Mouse (Mus musculus) kidney, postnatal 0 days (tissue): ENCODE measurements around the gene Spc25. TPM values are rescaled to one million over a fixed set of nuclear protein-coding genes. Genes with fewer than 3 reads are reported as not detected.

Experiments used
- ATAC-seq: fragments of 200-750 bp; cut with Nextera tagmentation; replicated peaks from 2 replicates; pipeline ENCODE4 v1.8.0; 2017; ENCODE audit warnings: low read depth, moderate number of reproducible peaks, moderate TSS enrichment, moderate library complexity; ENCODE audit not compliant: low FRiP score
- DNase-seq: peaks from one replicate; pipeline ENCODE4 v3.0.0-alpha.2; 2016; ENCODE audit warnings: low spot score
- H3K27ac ChIP-seq: fragments of 300-500 bp; sonication (generic); 2 replicates; pipeline ENCODE4 v1.5.1; 2014; ENCODE audit warnings: mild to moderate bottlenecking
- H3K27me3 ChIP-seq: fragments of 300-500 bp; sonication (generic); 2 replicates; pipeline ENCODE4 v1.6.1; 2014; ENCODE audit warnings: low read length, mixed read lengths; ENCODE audit not compliant: insufficient read depth
- H3K36me3 ChIP-seq: fragments of 300-500 bp; sonication (generic); 2 replicates; pipeline ENCODE4 v1.6.1; 2014; ENCODE audit warnings: low read length, mixed read lengths; ENCODE audit not compliant: insufficient read depth
- H3K4me1 ChIP-seq: fragments of 300-500 bp; sonication (generic); replicated peaks from 2 replicates; pipeline ENCODE4 v1.6.1; 2014; ENCODE audit warnings: antibody characterized with exemption, low read length, mixed read lengths; ENCODE audit not compliant: insufficient read depth
- H3K4me2 ChIP-seq: fragments of 300-500 bp; sonication (generic); 2 replicates; pipeline ENCODE4 v1.6.1; 2014; ENCODE audit warnings: mild to moderate bottlenecking, low read length, moderate library complexity, mixed read lengths
- H3K4me3 ChIP-seq: fragments of 300-500 bp; sonication (generic); replicated peaks from 2 replicates; pipeline ENCODE4 v1.5.1; 2014; ENCODE audit warnings: low read depth, low read length
- H3K9ac ChIP-seq: fragments of 300-500 bp; sonication (generic); 2 replicates; pipeline ENCODE4 v1.6.1; 2014; ENCODE audit warnings: low read depth, low read length
- H3K9me3 ChIP-seq: fragments of 300-500 bp; sonication (generic); replicated peaks from 2 replicates; pipeline ENCODE4 v1.6.1; 2016; ENCODE audit warnings: low read length, inconsistent platforms, mixed read lengths
- CTCF ChIP-seq: IDR thresholded peaks from 2 replicates; pipeline ENCODE4 v1.5.1; 2016; ENCODE audit warnings: antibody characterized with exemption, low read depth, mild to moderate bottlenecking, moderate library complexity
- WGBS: fragments of 180-500 bp; shearing (Covaris S2); extraction: QIAGEN DNeasy Blood & Tissue Kit; methylation state at CpG from one replicate; pipeline ENCODE4 v1.1.7; 2014; 5-methylcytosine and 5-hydroxymethylcytosine counted together
- polyA plus RNA-seq: library from polyadenylated mRNA; unstranded; fragments of >200 nt; fragmentation: Nextera tagmentation; extraction: Ambion mirVana; gene quantifications from 2 replicates; pipeline ENCODE4 v1.2.1, GENCODE M21; 2015

Spc25 gene
- polyA plus RNA-seq, 1 experiment from 2014 or later: 165 TPM

- no peak for TF ChIP-seq CTCF
- Histone ChIP-seq H3K9me3 (no peaks in the 10 kb centered on the region), H3K27me3 (no peaks in the 10 kb centered on the region), H3K9ac (no peak overlapping the region), H3K4me1 (no peaks in the 10 kb centered on the region), H3K4me3 (no peak overlapping the region), H3K36me3 (peaks cover 15% of the 10 kb centered on the region; the same call in 1 of the 2 replicates), H3K4me2 (no peak overlapping the region), H3K27ac (no peak overlapping the region)
- DNase-seq: no peak
- 81% methylated on average over 5 of the region's 5 CpGs for WGBS
- no peak for ATAC-seq
These were observed 14.9 kb downstream of the Spc25 start for GRCm38 (mm10) chr2:69191059-69191458.

GRCm38 (mm10) chr2:69189222-69189621 lies 16.8 kb downstream of the Spc25 start:
- H3K9ac ChIP-seq: no peak overlapping the region
- H3K4me1 ChIP-seq: no peaks in the 10 kb centered on the region
- 56% methylated on average over 4 of the region's 4 CpGs for WGBS
- H3K9me3 ChIP-seq: no peaks in the 10 kb centered on the region
- H3K27me3 ChIP-seq: no peaks in the 10 kb centered on the region
- TF ChIP-seq CTCF: no peak
- no peak overlapping the region for H3K4me3 ChIP-seq
- H3K36me3 ChIP-seq: peaks cover 12% of the 10 kb centered on the region; the same call in 1 of the 2 replicates
- H3K4me2 ChIP-seq: no peak overlapping the region
- ATAC-seq: no peak
- no peak for DNase-seq
- no peak overlapping the region for H3K27ac ChIP-seq

DNA sequence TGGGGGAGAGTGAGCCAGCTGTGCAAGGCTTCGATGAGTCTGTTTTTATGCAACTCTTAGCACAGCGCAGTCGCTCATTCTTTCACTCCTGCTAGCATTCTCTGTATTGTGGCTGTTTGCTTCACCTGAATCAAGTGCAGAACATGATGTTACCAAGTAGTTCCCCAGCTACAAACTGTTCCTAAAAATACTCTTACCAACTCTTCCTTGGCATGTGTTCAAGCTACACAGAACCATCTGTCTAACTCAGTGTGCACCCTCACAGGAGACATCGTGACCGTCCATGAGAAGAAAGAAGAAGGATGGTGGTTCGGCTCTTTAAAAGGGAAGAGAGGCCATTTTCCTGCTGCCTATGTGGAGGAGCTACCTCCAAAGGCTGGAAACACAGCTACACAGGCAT lies 17.3 kb downstream of the Spc25 start:
- Histone ChIP-seq H3K9ac (no peak overlapping the region), H3K4me3 (no peak overlapping the region), H3K4me2 (no peak overlapping the region), H3K4me1 (no peaks in the 10 kb centered on the region), H3K36me3 (peaks cover 8% of the 10 kb centered on the region; the same call in 1 of the 2 replicates), H3K9me3 (no peaks in the 10 kb centered on the region), H3K27me3 (no peaks in the 10 kb centered on the region), H3K27ac (no peak overlapping the region)
- no peak for ATAC-seq
- DNase-seq: no peak
- TF ChIP-seq CTCF: no peak
- 82% methylated on average over 6 of the region's 6 CpGs for WGBS

GRCm38 (mm10) chr2:69187990-69188389 lies 18.0 kb downstream of the Spc25 start:
- ATAC-seq (0 out of 2 replicates have a peak, but pooled peaks have one; percentile 49), DNase-seq (no peak)
- H3K9ac ChIP-seq: no peak overlapping the region
- TF ChIP-seq CTCF: no peak
- H3K4me2 ChIP-seq: no peak overlapping the region
- H3K9me3 ChIP-seq: no peaks in the 10 kb centered on the region
- H3K27ac ChIP-seq: no peak overlapping the region
- H3K4me3 ChIP-seq: no peak overlapping the region
- no peaks in the 10 kb centered on the region for H3K4me1 ChIP-seq
- 84% methylated on average over 2 of the region's 2 CpGs for WGBS
- 0 out of 2 replicates have a peak, but pooled peaks cover under 1% of the 10 kb centered on the region for H3K36me3 ChIP-seq
- H3K27me3 ChIP-seq: no peaks in the 10 kb centered on the region

DNA sequence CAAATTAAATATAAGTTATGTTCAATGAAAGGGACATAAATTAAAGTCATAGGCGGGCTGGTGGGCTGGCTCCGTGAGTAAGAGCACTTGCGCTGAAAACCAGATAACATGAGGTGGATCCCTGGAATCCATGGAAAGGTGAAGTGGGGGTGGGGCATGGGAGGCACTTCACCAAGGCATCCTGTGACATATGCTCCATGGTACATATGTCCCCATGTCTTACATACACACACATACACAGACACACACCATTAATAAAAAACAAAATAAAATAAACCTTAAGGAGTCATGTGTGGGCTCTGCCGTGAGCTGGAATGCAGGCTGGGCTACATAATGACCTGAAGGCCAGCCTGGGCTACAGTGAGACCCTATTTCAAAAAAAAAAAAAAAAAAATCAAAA lies 26.3 kb downstream of the Spc25 start:
- H3K4me2 ChIP-seq: no peak overlapping the region
- no peak for TF ChIP-seq CTCF
- DNase-seq (no peak), ATAC-seq (no peak)
- H3K27me3 ChIP-seq: no peaks in the 10 kb centered on the region
- no peaks in the 10 kb centered on the region for H3K36me3 ChIP-seq
- 81% methylated on average over 4 of the region's 4 CpGs for WGBS
- no peaks in the 10 kb centered on the region for H3K9me3 ChIP-seq
- no peak overlapping the region for H3K27ac ChIP-seq
- no peak overlapping the region for H3K4me3 ChIP-seq
- H3K4me1 ChIP-seq: no peaks in the 10 kb centered on the region
- H3K9ac ChIP-seq: no peak overlapping the region

DNA sequence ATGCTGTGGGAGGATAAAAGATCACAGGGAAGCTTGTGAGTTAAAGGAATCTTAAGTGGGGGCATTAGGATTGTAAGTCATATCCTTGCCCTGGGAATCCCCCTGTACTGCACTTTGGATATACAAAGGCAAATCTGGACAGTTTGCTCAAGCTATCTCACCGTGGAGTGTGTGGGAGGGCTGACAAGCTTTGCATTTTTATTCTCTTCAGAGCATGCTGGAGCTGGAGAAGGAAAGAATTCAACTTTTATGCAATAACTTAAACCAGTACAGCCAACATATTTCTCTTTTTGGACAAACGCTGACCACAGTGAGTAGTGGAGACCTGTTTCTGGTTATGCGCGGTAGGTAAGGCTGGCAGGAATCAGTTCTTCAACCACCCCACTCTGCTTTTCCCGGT lies 30.7 kb downstream of the Spc25 start:
- DNase-seq: peak; percentile 32
- no peaks in the 10 kb centered on the region for H3K9me3 ChIP-seq
- no peak for ATAC-seq
- no peaks in the 10 kb centered on the region for H3K36me3 ChIP-seq
- WGBS: 44% methylated on average over 5 of the region's 5 CpGs
- no peak overlapping the region for H3K9ac ChIP-seq
- H3K27ac ChIP-seq: no peak overlapping the region
- no peaks in the 10 kb centered on the region for H3K27me3 ChIP-seq
- H3K4me2 ChIP-seq: no peak overlapping the region
- H3K4me1 ChIP-seq: no peaks in the 10 kb centered on the region
- no peak overlapping the region for H3K4me3 ChIP-seq
- no peak for TF ChIP-seq CTCF
